Mouse (Mus musculus): ENCODE results near the gene Eif1ax.
"Not testable (repeated sequence)": the region's sequence is repeated elsewhere in the genome, so short reads cannot be mapped to it uniquely, and the experiment has no call there.

Gene Eif1ax

DNA sequence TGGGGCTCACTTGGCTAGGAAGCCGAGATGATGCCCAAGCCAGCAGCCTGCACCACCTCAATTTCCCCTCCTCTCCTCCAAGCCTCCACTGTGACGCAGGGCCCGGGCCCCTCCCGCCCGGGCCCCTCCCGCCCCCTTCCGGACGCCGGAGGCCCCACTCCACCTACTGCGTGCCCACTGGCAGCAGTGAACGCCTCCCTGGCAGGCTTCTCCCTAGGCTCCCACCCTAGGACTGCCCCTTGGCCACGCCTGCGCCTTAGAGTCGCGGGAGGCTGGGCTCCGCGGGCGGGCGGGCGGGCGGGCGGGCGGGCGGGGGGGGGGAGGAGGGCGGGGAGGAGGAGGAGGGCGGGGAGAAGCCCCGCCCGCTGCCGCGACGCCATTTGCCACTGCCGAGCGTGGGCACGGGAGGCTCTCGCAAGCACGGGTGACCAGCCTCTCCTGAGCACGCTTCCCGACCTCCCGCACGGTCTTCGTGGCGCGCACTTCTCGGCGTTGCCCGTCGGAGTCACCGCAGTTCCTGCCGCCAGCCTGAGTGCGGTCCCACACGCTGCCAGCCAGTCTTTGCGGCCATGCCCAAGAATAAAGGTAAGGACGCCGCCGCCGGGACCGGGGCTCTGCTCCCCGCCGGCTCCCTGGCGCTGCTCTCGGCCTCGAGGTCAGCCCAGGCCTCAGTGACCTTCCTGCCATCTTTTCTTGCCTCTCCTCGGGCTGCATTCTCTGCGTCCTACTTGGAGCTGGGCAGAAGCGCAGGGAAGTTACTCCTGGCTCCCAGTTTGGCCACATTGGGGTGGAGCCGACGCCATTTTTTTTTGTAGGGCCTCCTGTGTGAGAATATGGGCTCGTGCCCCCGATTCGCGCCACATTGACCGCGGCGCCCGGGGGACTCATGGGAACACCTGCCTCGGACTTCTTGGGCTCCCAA lies at the start of gene Eif1ax:
TSS of gene Eif1ax (plus strand) at position 348 of the 922 bp plus-strand sequence.
- DNase-seq (ENCODE audit: low spot score in 2 of 2) = peak; percentile 49 to 55

DNA sequence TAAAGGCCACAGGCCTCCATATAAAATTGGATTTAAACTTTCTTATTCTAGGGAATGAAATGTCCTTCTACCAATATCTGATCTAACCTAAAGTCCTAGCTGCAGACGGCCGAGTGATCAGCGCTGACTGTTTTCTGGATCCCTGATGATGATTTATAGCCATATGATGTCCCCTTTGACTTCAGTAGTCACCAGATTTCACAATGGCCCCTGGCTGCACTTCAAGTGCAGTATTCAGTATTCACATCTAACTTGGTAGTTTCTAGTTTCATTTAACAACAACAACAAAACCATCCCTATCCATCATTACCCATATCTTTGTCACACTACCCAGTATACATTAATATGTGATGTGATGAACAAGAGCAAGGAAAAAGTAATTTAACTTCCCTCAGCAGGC lies 7.5 kb upstream of the Eif1ax start:
- DNase-seq (ENCODE audit: low spot score in 2 of 2) = no peak

DNA sequence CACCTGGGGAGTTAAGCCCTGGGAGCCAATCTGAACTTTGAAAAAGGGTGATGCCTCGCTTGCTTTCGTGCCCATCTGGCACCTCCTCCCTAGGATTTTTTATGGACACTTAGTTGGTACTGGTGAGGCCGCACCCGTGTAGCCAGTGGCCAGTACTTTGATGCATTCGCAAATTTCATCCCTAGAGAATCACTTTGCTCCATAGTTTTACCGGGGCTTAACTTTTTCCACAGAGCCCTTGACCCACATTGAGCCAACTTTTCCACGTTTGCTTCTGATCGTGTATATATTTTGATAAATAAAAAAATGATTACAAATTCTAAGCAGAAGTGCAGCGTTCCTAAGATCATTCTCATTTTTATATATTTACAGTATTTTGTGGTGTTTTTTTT lies 771 bp downstream of the Eif1ax start:
- no peak for DNase-seq (ENCODE audit: low spot score in 2 of 2)

GRCm38 (mm10) chrX:159387105-159387504 lies 15.1 kb downstream of the Eif1ax start:
- DNase-seq (ENCODE audit: low spot score in 2 of 2) = no peak

GRCm38 (mm10) chrX:159388953-159389352 lies 17.0 kb downstream of the Eif1ax start:
- DNase-seq (ENCODE audit: low spot score in 2 of 2) = no peak

DNA sequence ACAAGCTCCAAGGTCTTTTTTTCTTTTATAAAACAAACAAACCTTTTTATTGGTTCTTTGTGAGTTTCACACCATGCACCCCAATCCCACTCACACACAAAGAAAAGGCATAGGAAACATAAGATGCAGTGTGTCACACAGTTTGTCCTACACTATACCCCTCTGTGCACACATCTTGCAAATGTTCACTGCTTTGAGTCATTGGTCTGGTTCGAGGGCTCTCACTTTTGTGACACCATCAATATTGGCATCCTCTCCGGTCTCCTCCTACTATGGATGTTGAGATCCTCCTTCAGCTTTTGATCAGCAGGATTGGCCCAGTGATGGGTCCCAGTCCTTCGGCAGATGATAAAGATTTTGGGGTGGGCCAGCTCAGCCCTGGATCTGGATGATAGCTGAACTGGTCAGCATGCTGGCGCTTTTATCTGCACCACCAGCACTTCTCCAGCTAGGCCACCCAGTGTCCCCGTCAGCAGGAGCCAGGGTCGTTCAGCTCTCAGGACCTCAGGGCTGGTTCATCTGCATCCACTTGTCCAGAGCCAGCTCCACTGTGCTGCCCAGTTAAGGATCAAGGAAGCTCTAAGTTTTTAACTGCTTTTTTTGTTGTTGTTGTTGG lies 18.5 kb downstream of the Eif1ax start:
- no peak for DNase-seq (ENCODE audit: low spot score in 2 of 2)

DNA sequence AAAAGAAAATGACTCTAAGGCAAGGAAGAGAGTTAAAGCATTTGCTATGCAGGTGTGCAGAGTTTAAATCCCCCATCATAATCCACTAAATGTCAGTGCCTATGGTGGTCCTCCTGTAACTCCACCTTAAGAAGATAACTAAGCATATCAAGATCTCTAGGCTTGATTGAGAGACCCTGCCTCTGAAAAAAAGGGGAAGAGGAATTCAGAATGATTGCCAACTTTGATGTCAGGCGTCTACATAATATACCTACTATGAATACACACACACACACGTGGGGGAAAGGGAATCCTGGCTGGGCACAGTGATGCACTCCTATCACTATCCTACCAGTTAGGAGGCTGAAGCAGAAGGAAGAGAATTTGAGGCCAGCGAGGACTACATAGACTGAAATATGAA lies 19.3 kb downstream of the Eif1ax start:
- DNase-seq (ENCODE audit: low spot score in 2 of 2) = no peak

DNA sequence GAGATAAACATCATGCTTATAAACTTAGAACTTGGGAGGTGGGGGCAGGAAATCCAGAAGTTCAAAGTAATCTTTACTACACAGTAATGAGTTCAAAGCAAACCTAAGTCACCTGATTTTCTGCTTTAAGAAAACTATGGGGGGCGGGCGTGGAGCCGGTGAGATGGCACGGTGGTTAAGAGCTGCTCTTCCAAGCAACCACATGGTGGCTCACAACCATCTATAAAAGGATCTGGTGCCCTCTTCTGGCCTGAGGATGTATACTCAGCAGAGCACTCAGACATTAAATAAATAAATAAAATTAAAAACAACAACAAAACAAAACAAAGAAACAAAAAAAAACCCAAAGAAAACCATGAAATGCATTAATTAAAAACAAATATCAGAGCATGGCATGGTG lies 37.3 kb downstream of the Eif1ax start:
- DNase-seq (ENCODE audit: low spot score in 2 of 2) = no peak

DNA sequence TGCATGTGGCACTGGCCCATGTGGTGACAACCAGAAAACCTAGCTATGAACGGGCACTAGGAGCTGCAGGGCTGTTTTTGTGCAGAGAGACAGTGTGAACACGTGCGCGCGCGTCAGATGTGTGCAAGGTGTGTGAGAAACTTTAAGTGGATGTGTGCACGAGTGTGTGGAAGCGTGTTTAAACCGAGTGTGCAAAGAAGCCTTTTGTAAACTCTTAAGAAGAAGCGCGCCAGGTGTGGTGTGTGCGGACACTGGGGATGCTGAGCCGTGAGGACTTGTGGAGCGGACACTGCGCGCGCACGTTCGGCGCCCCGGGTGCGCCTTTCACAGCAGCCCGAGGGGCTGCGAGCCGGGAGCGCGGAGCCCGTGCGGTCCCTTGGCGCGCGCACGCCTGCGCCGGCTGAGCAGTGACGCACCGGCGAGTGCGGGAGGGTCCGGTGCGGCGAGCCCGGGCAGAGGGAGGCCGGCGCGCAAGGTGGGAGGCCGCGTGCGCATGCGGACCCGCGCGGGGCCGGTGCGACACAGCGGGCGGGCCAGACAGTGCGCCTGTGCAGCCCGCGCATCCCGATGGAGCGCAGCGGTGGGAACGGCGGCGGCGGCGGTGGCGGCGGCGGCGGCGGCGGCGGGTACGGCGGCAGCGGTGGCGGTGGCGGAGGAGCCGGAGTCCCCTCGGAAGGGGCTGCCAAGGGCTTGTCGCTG lies 42.3 kb downstream of the Eif1ax start, which contains the start of gene Map7d2:
TSS of gene Map7d2 (plus strand) at position 443 of the 699 bp plus-strand sequence.
- no peak for DNase-seq (ENCODE audit: low spot score in 2 of 2)

DNA sequence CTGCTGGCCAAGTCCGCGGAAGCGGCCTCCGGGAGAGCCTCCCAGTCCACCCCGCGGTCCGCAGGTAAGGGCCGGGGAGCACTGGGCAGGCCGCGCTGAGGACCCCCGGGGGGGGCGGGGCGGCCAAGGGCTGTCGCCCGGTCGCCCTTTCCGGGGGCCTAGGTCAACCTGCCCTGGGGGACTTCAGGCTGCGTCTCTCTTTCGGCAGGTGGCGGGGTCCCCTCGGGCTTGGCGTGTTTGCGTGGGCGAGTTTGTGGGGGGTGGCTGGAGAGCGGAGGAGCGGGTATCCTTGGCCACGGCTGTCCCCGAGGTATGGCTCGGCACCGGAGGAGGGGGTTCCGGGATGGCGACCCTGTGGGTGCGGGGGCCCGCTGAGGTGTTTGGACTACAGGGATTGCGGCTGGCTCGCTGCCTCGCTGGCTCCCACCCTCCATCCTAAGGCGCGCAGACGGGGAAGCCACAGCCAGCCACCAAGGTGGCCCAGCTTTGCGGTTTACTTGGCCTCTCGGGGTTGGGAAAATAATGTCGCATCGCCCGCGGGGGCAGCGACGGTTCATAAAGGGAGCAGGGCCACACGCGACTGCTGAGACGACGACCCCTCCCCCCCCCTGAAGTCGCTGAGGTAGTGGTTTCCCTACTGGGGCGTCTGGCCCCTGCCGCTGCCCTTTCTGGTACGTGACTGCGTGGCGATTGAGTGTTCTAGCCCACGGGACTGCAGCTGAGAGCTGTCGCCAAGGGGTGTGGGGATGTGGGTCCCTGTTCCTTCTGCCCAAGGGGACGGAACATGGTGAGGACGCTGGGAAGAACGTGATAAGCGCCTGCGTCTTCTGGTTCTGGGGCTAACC lies 43.1 kb downstream of the Eif1ax start:
- DNase-seq (ENCODE audit: low spot score in 2 of 2) = peak in 1 of 2 experiments; percentile 0

DNA sequence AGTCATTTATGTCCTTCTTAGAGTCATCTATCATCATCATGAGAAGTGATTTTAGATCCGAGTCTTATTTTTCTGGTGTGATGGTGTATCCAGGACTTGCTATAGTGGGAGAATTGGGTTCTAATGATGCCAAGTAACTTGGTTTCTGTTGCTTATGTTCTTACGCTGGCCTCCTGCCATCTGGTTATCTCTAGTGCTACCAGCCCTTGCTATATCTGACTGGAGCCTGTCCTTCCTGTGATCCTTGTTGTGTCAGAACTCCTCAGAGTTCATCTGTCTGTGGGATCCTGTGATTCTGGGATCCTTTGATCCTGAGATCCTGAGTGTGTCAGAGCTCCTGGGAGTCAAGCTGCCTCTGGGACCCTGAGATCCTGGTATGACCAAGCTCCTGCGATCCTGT lies 58.5 kb downstream of the Eif1ax start:
- not testable (repeated sequence) for DNase-seq (ENCODE audit: low spot score in 2 of 2)

Data from spleen, postnatal 14 days (tissue).